Mouse (Mus musculus) midbrain, embryonic 10.5 days (tissue): ENCODE measurements at regions not wholly inside any gene's neighbourhood (a gene's known extent, or its start where the extent isn't known, plus 50 kb on each side); places are given as distances from the start of the nearest gene placed in this dataset.

Experiments
- DNase-seq: peaks from one replicate; pipeline ENCODE4 v3.0.0-alpha.2; 2017; ENCODE audit warnings: low spot score
- H3K27ac ChIP-seq: fragments of 300-500 bp; sonication (generic); replicated peaks from 2 replicates; pipeline ENCODE4 v1.5.1; 2016; ENCODE audit warnings: mild to moderate bottlenecking
- H3K27me3 ChIP-seq: fragments of 300-500 bp; sonication (generic); 2 replicates; pipeline ENCODE4 v1.6.1; 2016; ENCODE audit warnings: low read depth, mild to moderate bottlenecking; ENCODE audit not compliant: poor library complexity, severe bottlenecking
- H3K36me3 ChIP-seq: fragments of 300-500 bp; sonication (generic); 2 replicates; pipeline ENCODE4 v1.6.1; 2016; ENCODE audit warnings: mild to moderate bottlenecking, moderate library complexity
- H3K4me1 ChIP-seq: fragments of 300-500 bp; sonication (generic); 2 replicates; pipeline ENCODE4 v1.6.1; 2016
- H3K4me3 ChIP-seq: fragments of 300-500 bp; sonication (generic); 2 replicates; pipeline ENCODE4 v1.5.1; 2016; ENCODE audit warnings: mild to moderate bottlenecking, moderate library complexity
- H3K9me3 ChIP-seq: fragments of 300-500 bp; sonication (generic); replicated peaks from 2 replicates; pipeline ENCODE4 v1.6.1; 2016; ENCODE audit warnings: mild to moderate bottlenecking
- WGBS: fragments of 180-500 bp; shearing (Covaris S2); methylation state at CpG from one replicate; pipeline ENCODE4 v1.1.7; 2016; 5-methylcytosine and 5-hydroxymethylcytosine counted together

- no peak for DNase-seq
- no peak overlapping the region for H3K4me3 ChIP-seq
- no peaks in the 10 kb centered on the region for H3K9me3 ChIP-seq
- H3K27ac ChIP-seq: no peak overlapping the region
- peaks cover 91% of the 10 kb centered on the region for H3K27me3 ChIP-seq
- peaks cover 26% of the 10 kb centered on the region for H3K4me1 ChIP-seq
- H3K36me3 ChIP-seq: no peaks in the 10 kb centered on the region
- WGBS: 36% methylated on average over 5 of the region's 5 CpGs
Measured at GRCm38 (mm10) chr5:75347774-75348116, 195.7 kb downstream of the Pdgfra start.

GRCm38 (mm10) chr5:75355266-75355665 lies 203.2 kb downstream of the Pdgfra start:
- H3K4me1 ChIP-seq: no peaks in the 10 kb centered on the region
- 52% methylated on average over 1 of the region's 1 CpGs for WGBS
- no peaks in the 10 kb centered on the region for H3K36me3 ChIP-seq
- H3K9me3 ChIP-seq: no peaks in the 10 kb centered on the region
- H3K4me3 ChIP-seq: no peak overlapping the region
- DNase-seq: no peak
- peaks cover 86% of the 10 kb centered on the region for H3K27me3 ChIP-seq
- H3K27ac ChIP-seq: no peak overlapping the region

GRCm38 (mm10) chr5:75358869-75359268 lies 206.8 kb downstream of the Pdgfra start:
- no peaks in the 10 kb centered on the region for H3K9me3 ChIP-seq
- no peak for DNase-seq
- H3K36me3 ChIP-seq: no peaks in the 10 kb centered on the region
- WGBS: 87% methylated on average over 5 of the region's 5 CpGs
- H3K4me1 ChIP-seq: no peaks in the 10 kb centered on the region
- no peak overlapping the region for H3K4me3 ChIP-seq
- H3K27ac ChIP-seq: no peak overlapping the region
- peaks cover 50% of the 10 kb centered on the region for H3K27me3 ChIP-seq

- no peak for DNase-seq
- Histone ChIP-seq H3K36me3 (no peaks in the 10 kb centered on the region), H3K4me3 (no peak overlapping the region), H3K27me3 (peaks cover 27% of the 10 kb centered on the region), H3K4me1 (no peaks in the 10 kb centered on the region), H3K27ac (no peak overlapping the region), H3K9me3 (no peaks in the 10 kb centered on the region)
- 90% methylated on average over 6 of the region's 6 CpGs for WGBS
Measured at GRCm38 (mm10) chr5:75363832-75364231, 210.9 kb upstream of the Kit start.

GRCm38 (mm10) chr5:75367282-75367681 lies 207.4 kb upstream of the Kit start:
- no peaks in the 10 kb centered on the region for H3K36me3 ChIP-seq
- H3K9me3 ChIP-seq: no peaks in the 10 kb centered on the region; the same call in 1 of the 2 replicates
- peaks cover 37% of the 10 kb centered on the region; the same call in 1 of the 2 replicates for H3K27me3 ChIP-seq
- no peak overlapping the region for H3K27ac ChIP-seq
- DNase-seq: no peak
- WGBS: 90% methylated on average over 5 of the region's 5 CpGs
- no peaks in the 10 kb centered on the region for H3K4me1 ChIP-seq
- H3K4me3 ChIP-seq: no peak overlapping the region

DNA sequence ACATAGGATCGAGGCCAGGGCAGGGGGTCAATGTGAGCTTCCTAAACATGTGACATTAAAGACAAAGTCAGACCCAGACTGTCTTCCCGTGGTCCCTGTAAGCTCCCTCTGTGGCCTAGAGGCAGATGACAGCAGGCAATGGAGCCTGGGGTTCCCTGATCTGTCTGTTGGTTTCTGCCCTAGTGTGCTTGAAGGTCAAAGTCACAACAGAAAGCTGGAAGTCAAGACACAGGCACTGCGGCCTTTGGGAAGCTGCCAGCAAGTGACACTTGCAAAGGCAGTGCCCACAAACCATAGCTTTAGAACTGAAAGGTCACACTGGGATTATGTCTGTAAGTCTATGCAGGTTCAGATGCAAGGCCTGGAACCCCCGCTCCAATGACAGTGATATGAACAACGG lies 206.0 kb upstream of the Kit start:
- peaks cover 44% of the 10 kb centered on the region for H3K27me3 ChIP-seq
- H3K27ac ChIP-seq: no peak overlapping the region
- H3K4me3 ChIP-seq: no peak overlapping the region
- H3K36me3 ChIP-seq: no peaks in the 10 kb centered on the region
- WGBS: 89% methylated on average over 5 of the region's 5 CpGs
- no peak for DNase-seq
- H3K9me3 ChIP-seq: no peaks in the 10 kb centered on the region; the same call in 1 of the 2 replicates
- H3K4me1 ChIP-seq: no peaks in the 10 kb centered on the region

GRCm38 (mm10) chr5:75372849-75373248 lies 201.9 kb upstream of the Kit start:
- no peak overlapping the region for H3K27ac ChIP-seq
- H3K27me3 ChIP-seq: peaks cover 44% of the 10 kb centered on the region
- H3K4me1 ChIP-seq: peaks cover 14% of the 10 kb centered on the region
- no peak for DNase-seq
- no peak overlapping the region for H3K4me3 ChIP-seq
- H3K36me3 ChIP-seq: no peaks in the 10 kb centered on the region
- WGBS: 59% methylated on average over 3 of the region's 3 CpGs
- H3K9me3 ChIP-seq: no peaks in the 10 kb centered on the region; the same call in 1 of the 2 replicates

DNA sequence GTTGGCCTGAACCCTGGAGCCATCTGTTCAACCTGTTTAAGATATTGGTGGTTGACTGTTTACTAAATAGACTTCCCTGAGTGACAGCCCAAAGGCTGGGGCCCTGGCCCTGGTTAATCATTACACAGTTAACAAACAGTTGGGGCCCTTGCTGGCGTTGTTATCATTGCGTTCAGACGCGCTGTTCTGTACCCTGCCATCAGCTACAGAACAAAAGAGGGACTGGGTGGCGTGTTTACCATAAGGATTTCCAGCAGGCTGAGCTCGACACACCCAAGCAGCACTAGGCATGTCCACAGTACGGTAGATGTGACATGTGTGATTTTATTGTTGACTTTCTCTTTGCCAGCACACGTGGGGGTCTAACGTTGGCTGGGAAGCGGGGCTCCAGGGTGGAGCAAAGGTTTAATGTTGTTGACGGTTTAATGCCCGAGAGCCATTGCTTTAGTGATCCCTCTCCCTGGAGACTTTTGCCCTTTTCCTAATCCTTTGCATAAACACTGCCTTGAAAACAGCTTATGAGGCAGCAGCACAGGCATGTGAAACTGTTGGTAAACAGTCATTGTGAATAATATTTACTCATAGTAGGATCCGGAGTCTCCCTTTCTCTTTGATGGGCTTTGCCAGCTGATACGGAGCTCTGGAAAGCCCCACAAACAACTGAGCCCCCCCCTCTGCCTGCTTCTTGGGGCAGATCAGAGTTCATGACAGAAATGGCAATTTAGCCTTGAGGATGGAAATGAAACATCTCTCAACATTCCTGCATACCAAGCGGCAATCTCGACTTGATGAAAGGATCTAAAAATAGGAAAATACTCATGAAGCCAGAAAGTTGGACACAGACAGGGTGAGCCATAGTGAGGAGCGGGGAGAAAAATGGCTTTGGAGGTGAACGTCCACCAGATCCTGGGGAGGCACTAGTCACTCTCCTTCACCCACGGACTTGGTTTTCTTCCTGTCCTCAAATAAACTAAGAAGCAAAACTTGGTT lies 197.1 kb upstream of the Kit start:
- peak; percentile 32 for DNase-seq
- Histone ChIP-seq H3K27me3 (peaks cover 41% of the 10 kb centered on the region), H3K4me1 (peaks cover 28% of the 10 kb centered on the region), H3K9me3 (no peaks in the 10 kb centered on the region), H3K27ac (peak overlapping the region; percentile 28), H3K4me3 (no peak overlapping the region), H3K36me3 (no peaks in the 10 kb centered on the region)
- WGBS: 57% methylated on average over 19 of the region's 19 CpGs

GRCm38 (mm10) chr5:75378655-75379054 lies 196.1 kb upstream of the Kit start:
- peak; percentile 25 for DNase-seq
- H3K4me3 ChIP-seq: no peak overlapping the region
- no peak overlapping the region for H3K27ac ChIP-seq
- no peaks in the 10 kb centered on the region for H3K36me3 ChIP-seq
- WGBS: 69% methylated on average over 2 of the region's 2 CpGs
- no peaks in the 10 kb centered on the region for H3K9me3 ChIP-seq
- H3K27me3 ChIP-seq: peaks cover 40% of the 10 kb centered on the region
- H3K4me1 ChIP-seq: peaks cover 28% of the 10 kb centered on the region

DNA sequence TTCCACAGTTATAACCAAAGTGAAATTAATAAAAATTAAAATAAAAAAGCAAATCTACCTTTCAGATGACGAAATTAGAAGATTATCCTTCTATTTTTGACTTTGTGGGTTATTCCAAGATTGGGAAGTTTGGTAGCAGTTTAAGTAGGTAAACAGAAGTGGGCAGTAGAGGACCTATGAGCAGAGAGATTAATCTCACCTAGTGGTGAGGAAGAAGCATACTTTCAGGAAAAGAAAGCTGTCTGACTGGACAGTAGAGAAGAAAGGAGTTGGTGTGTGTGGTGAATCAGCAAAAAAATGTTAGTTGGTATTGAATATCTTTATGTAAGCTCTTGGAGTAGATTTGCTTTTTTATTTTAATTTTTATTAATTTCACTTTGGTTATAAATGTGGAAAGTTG lies 194.4 kb upstream of the Kit start:
- H3K27ac ChIP-seq: no peak overlapping the region
- no peak for DNase-seq
- peaks cover 45% of the 10 kb centered on the region for H3K27me3 ChIP-seq
- peaks cover 28% of the 10 kb centered on the region for H3K4me1 ChIP-seq
- WGBS: 75% methylated on average over 1 of the region's 1 CpGs
- no peaks in the 10 kb centered on the region for H3K36me3 ChIP-seq
- H3K4me3 ChIP-seq: no peak overlapping the region
- no peaks in the 10 kb centered on the region for H3K9me3 ChIP-seq

GRCm38 (mm10) chr5:75382138-75382537 lies 192.6 kb upstream of the Kit start:
- no peaks in the 10 kb centered on the region for H3K36me3 ChIP-seq
- no peaks in the 10 kb centered on the region for H3K9me3 ChIP-seq
- peaks cover 21% of the 10 kb centered on the region for H3K4me1 ChIP-seq
- WGBS: 92% methylated on average over 3 of the region's 3 CpGs
- DNase-seq: no peak
- no peak overlapping the region for H3K27ac ChIP-seq
- no peak overlapping the region for H3K4me3 ChIP-seq
- H3K27me3 ChIP-seq: peaks cover 60% of the 10 kb centered on the region

DNA sequence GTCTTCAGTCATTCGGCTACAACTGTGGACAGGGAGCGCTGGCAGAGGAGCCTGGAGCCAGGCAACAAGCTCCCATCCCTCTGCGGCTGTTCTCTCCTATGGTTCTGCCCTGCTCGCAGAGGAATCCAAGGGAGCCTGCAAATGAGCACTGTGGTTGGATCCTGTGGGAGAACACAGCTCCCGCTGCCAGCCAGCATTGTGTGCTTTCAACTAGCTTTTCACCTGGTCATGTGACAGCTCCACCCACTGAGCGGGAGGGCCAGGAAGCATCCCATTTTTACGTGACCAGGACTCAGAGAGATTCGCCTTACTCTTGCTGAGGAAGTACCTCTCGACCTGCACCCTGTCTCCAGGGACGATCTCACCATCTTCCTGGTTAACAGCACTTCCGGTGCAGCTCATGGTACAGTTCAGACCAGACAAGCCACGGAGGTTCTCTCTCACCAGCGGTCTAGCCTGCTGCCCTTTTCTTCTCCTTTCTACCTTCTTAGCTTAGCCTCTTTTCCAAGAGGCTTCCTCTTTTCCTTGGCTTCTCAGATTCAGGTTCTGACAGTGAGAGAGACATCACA lies 186.7 kb upstream of the Kit start:
- H3K9me3 ChIP-seq: no peaks in the 10 kb centered on the region
- WGBS: 50% methylated on average over 13 of the region's 13 CpGs
- no peak for DNase-seq
- no peaks in the 10 kb centered on the region for H3K36me3 ChIP-seq
- no peak overlapping the region for H3K27ac ChIP-seq
- no peak overlapping the region for H3K4me3 ChIP-seq
- peaks cover 5% of the 10 kb centered on the region for H3K4me1 ChIP-seq
- H3K27me3 ChIP-seq: peaks cover 82% of the 10 kb centered on the region

DNA sequence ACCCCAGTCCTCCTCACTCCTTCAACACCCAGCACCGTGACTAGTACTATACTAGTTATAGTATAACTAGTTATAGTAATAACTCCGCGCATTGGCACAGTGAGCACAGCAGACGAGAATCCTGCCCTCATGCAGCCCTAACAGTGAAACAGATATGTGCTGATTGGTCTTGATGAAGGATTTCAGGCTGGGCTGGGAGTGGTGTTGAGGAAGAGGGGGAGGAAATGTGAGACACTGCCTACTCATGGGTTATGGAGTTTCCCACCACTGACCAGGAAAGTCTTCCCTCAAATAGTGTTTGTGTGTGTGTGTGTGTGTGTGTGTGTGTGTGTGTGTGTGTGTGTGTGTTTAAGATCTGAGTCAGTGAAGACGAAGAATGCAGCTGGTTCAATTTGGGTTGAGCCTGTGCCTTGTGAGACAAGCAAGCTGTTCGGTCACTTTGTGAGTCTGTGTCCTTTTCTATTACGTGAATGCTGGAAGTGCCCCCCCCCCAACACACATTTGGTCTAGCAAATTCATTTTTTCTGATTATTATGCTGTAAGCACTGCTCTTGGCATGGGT lies 185.9 kb upstream of the Kit start:
- WGBS: 89% methylated on average over 7 of the region's 7 CpGs

More for the DNA sequence above, 185.9 kb upstream of the Kit start:
- no peaks in the 10 kb centered on the region for H3K36me3 ChIP-seq
- H3K27ac ChIP-seq: no peak overlapping the region
- H3K9me3 ChIP-seq: no peaks in the 10 kb centered on the region
- peaks cover 77% of the 10 kb centered on the region for H3K27me3 ChIP-seq
- H3K4me3 ChIP-seq: no peak overlapping the region
- H3K4me1 ChIP-seq: peaks cover 5% of the 10 kb centered on the region
- no peak for DNase-seq
